Comparison of ENCODE assay signal across 25 mouse cellular contexts in genomic region chr12:74268644-74269285, GRCm38 (mm10). TPM values are rescaled to one million over a fixed set of nuclear protein-coding genes. Genes with fewer than 3 reads are reported as not detected.
DNase-seq lines count a peak whose midpoint lies in the region; ATAC-seq and TF ChIP-seq lines count a peak whose summit lies in the region.
"Had no signal": no experiment of that assay in that cellular context is flagged by ENCODE, and none has a peak within 500 bp of the region (broad histone marks: within the 10 kb centered on the region; RNA-seq: fewer than 3 reads in every experiment).

No protein-coding gene starts in this region.

- no peaks in the 10 kb centered on the region for H3K27me3 ChIP-seq in hindbrain, postnatal 0 days (ENCODE audit: insufficient read depth, low read length)
- H3K27me3 ChIP-seq in hindbrain, embryonic 14.5 days (ENCODE audit: control insufficient read depth, insufficient read depth, low read length), result no peaks in the 10 kb centered on the region
- no peaks in the 10 kb centered on the region for H3K27me3 ChIP-seq in midbrain, embryonic 15.5 days (replicated peaks)
- no peaks in the 10 kb centered on the region for H3K27me3 ChIP-seq in midbrain, embryonic 16.5 days (ENCODE audit: control insufficient read depth, insufficient read depth, low read depth, low read length)
- H3K27me3 ChIP-seq in forebrain, embryonic 12.5 days, result no peaks in the 10 kb centered on the region
- H3K27me3 ChIP-seq in forebrain, embryonic 16.5 days (replicated peaks; ENCODE audit: control insufficient read depth, insufficient read depth, low read length), result no peaks in the 10 kb centered on the region
- H3K27me3 ChIP-seq: CH12.LX; embryonic facial prominence, embryonic 12.5 days; heart, embryonic 13.5 days; hindbrain, embryonic 12.5 days had no signal

- intact Hi-C loops in left cerebral cortex, postnatal 36 days (cut with DNase I), result no loop called here

- no peak overlapping the region for H3K4me2 ChIP-seq in hindbrain, postnatal 0 days (ENCODE audit: low read depth, low read length)
- no peak overlapping the region for H3K4me2 ChIP-seq in hindbrain, embryonic 14.5 days (replicated peaks)
- no peak overlapping the region for H3K4me2 ChIP-seq in midbrain, embryonic 15.5 days
- no peak overlapping the region for H3K4me2 ChIP-seq in midbrain, embryonic 16.5 days (ENCODE audit: low read length)
- no peak overlapping the region for H3K4me2 ChIP-seq in forebrain, embryonic 12.5 days
- peak overlapping the region; percentile 35 for H3K4me2 ChIP-seq in forebrain, embryonic 16.5 days (ENCODE audit: low read length)
- H3K4me2 ChIP-seq: embryonic facial prominence, embryonic 12.5 days; heart, embryonic 13.5 days; hindbrain, embryonic 12.5 days had no signal

- TF ChIP-seq CTCF in hindbrain, postnatal 0 days (IDR thresholded peaks at IDR 0.05; ENCODE audit: low read depth), result no peak

- no peak overlapping the region for H3K4me3 ChIP-seq in hindbrain, postnatal 0 days (ENCODE audit: low read length)
- no peak overlapping the region for H3K4me3 ChIP-seq in hindbrain, embryonic 14.5 days (replicated peaks; ENCODE audit: low read length)
- H3K4me3 ChIP-seq in midbrain, embryonic 15.5 days, result no peak overlapping the region
- H3K4me3 ChIP-seq in midbrain, embryonic 16.5 days (ENCODE audit: low read depth, low read length), result no peak overlapping the region
- H3K4me3 ChIP-seq in forebrain, embryonic 12.5 days (replicated peaks), result no peak overlapping the region
- no peak overlapping the region for H3K4me3 ChIP-seq in forebrain, embryonic 16.5 days (replicated peaks; ENCODE audit: low read length)
- H3K4me3 ChIP-seq: embryonic facial prominence, embryonic 12.5 days; heart, embryonic 13.5 days; hindbrain, embryonic 12.5 days had no signal

- peak; percentile 53 for ATAC-seq in hindbrain, postnatal 0 days
- ATAC-seq in hindbrain, embryonic 14.5 days (ENCODE audit: low FRiP score), result no peak
- 0 out of 2 replicates have a peak, but pooled peaks have one; percentile 33 for ATAC-seq in midbrain, embryonic 15.5 days (replicated peaks)
- ATAC-seq in midbrain, embryonic 16.5 days, result no peak
- ATAC-seq in forebrain, embryonic 12.5 days (ENCODE audit: low FRiP score), result peak; percentile 60; the same call in 1 of the 2 replicates
- ATAC-seq in forebrain, embryonic 16.5 days, result peak; percentile 73
- ATAC-seq: activated CD4-positive, CD25-positive, alpha-beta regulatory T cell, adult 4 months; intestine, postnatal 0 days; Patski had no signal

- no peaks in the 10 kb centered on the region for H3K4me1 ChIP-seq in hindbrain, postnatal 0 days (ENCODE audit: insufficient read depth, low read length)
- no peaks in the 10 kb centered on the region for H3K4me1 ChIP-seq in hindbrain, embryonic 14.5 days (replicated peaks; ENCODE audit: control insufficient read depth, insufficient read depth, low read length)
- H3K4me1 ChIP-seq in midbrain, embryonic 15.5 days, result no peaks in the 10 kb centered on the region
- H3K4me1 ChIP-seq in midbrain, embryonic 16.5 days (ENCODE audit: control insufficient read depth, insufficient read depth, low read length), result no peaks in the 10 kb centered on the region
- H3K4me1 ChIP-seq in forebrain, embryonic 12.5 days, result peaks cover 4% of the 10 kb centered on the region
- H3K4me1 ChIP-seq in forebrain, embryonic 16.5 days (replicated peaks; ENCODE audit: control insufficient read depth, insufficient read depth, low read length), result peaks cover 20% of the 10 kb centered on the region
- H3K4me1 ChIP-seq: embryonic facial prominence, embryonic 12.5 days; heart, embryonic 13.5 days had no signal

- DNase-seq in hindbrain, postnatal 0 days (ENCODE audit: low spot score), result peak; percentile 23
- no peak for DNase-seq in hindbrain, embryonic 14.5 days (ENCODE audit: low spot score)
- DNase-seq in spleen, adult 18-20 months, result no peak
- no peak for DNase-seq in left cerebral cortex, postnatal 36 days (ENCODE audit: low spot score in 2 of 2)
- DNase-seq: adrenal gland, postnatal 14 days; cerebellum, adult 2 months; cerebellum, postnatal 10 days; embryo, embryonic 11 days; gastrocnemius, postnatal 36 days; heart, adult 11 months; heart, postnatal 36 days had no signal

- peak overlapping the region; percentile 42; the same call in 1 of the 2 replicates for H3K27ac ChIP-seq in hindbrain, postnatal 0 days
- no peak overlapping the region for H3K27ac ChIP-seq in hindbrain, embryonic 14.5 days
- H3K27ac ChIP-seq in midbrain, embryonic 15.5 days, result no peak overlapping the region
- H3K27ac ChIP-seq in midbrain, embryonic 16.5 days (ENCODE audit: low read length), result no peak overlapping the region
- H3K27ac ChIP-seq in forebrain, embryonic 12.5 days, result peak overlapping the region; percentile 51; the same call in 1 of the 2 replicates
- peak overlapping the region; percentile 71 for H3K27ac ChIP-seq in forebrain, embryonic 16.5 days (ENCODE audit: low read length)
- H3K27ac ChIP-seq: embryonic facial prominence, embryonic 12.5 days; heart, embryonic 13.5 days; hindbrain, embryonic 12.5 days had no signal

- H3K9me3 ChIP-seq in hindbrain, postnatal 0 days (ENCODE audit: low read length), result no peaks in the 10 kb centered on the region
- no peaks in the 10 kb centered on the region for H3K9me3 ChIP-seq in hindbrain, embryonic 14.5 days (ENCODE audit: control insufficient read depth, low read length)
- no peaks in the 10 kb centered on the region for H3K9me3 ChIP-seq in midbrain, embryonic 15.5 days
- no peaks in the 10 kb centered on the region for H3K9me3 ChIP-seq in midbrain, embryonic 16.5 days (replicated peaks; ENCODE audit: control insufficient read depth, low read length, poor library complexity, severe bottlenecking)
- H3K9me3 ChIP-seq in forebrain, embryonic 12.5 days, result no peaks in the 10 kb centered on the region
- no peaks in the 10 kb centered on the region for H3K9me3 ChIP-seq in forebrain, embryonic 16.5 days (ENCODE audit: control insufficient read depth, low read length)
- H3K9me3 ChIP-seq: embryonic facial prominence, embryonic 12.5 days; heart, embryonic 13.5 days; hindbrain, embryonic 12.5 days had no signal

- WGBS in hindbrain, postnatal 0 days, result 59% methylated on average over 15 of the region's 15 CpGs
- WGBS in hindbrain, embryonic 14.5 days, result 64% methylated on average over 15 of the region's 15 CpGs
- 55% methylated on average over 15 of the region's 15 CpGs for WGBS in midbrain, embryonic 15.5 days
- 58% methylated on average over 15 of the region's 15 CpGs for WGBS in midbrain, embryonic 16.5 days
- WGBS in forebrain, embryonic 12.5 days, result 54% methylated on average over 15 of the region's 15 CpGs
- 31% methylated on average over 15 of the region's 15 CpGs for WGBS in forebrain, embryonic 16.5 days

- no peaks in the 10 kb centered on the region for H3K36me3 ChIP-seq in hindbrain, postnatal 0 days (ENCODE audit: insufficient read depth, low read length)
- H3K36me3 ChIP-seq in hindbrain, embryonic 14.5 days (replicated peaks; ENCODE audit: control insufficient read depth, insufficient read depth), result peaks cover 6% of the 10 kb centered on the region; the same call in 1 of the 2 replicates
- no peaks in the 10 kb centered on the region for H3K36me3 ChIP-seq in midbrain, embryonic 15.5 days (replicated peaks)
- H3K36me3 ChIP-seq in midbrain, embryonic 16.5 days (ENCODE audit: control insufficient read depth, insufficient read depth, low read length), result peaks cover 4% of the 10 kb centered on the region
- H3K36me3 ChIP-seq in forebrain, embryonic 12.5 days (replicated peaks), result no peaks in the 10 kb centered on the region
- no peaks in the 10 kb centered on the region for H3K36me3 ChIP-seq in forebrain, embryonic 16.5 days (ENCODE audit: control insufficient read depth, insufficient read depth)
- H3K36me3 ChIP-seq: embryonic facial prominence, embryonic 12.5 days; heart, embryonic 13.5 days; hindbrain, embryonic 12.5 days had no signal

- H3K9ac ChIP-seq in hindbrain, postnatal 0 days (replicated peaks; ENCODE audit: low read length), result no peak overlapping the region
- no peak overlapping the region for H3K9ac ChIP-seq in hindbrain, embryonic 14.5 days
- H3K9ac ChIP-seq in midbrain, embryonic 15.5 days, result no peak overlapping the region
- H3K9ac ChIP-seq in midbrain, embryonic 16.5 days (ENCODE audit: low read depth, low read length), result no peak overlapping the region
- no peak overlapping the region for H3K9ac ChIP-seq in forebrain, embryonic 12.5 days
- no peak overlapping the region; the same call in 1 of the 2 replicates for H3K9ac ChIP-seq in forebrain, embryonic 16.5 days (replicated peaks; ENCODE audit: low read depth, low read length)
- H3K9ac ChIP-seq: embryonic facial prominence, embryonic 12.5 days; heart, embryonic 13.5 days; hindbrain, embryonic 12.5 days had no signal

RNA-seq across cellular contexts. Expression of gene Gm11042, which starts 47.4 kb away (rescaled TPM):
- total RNA-seq in hindbrain, postnatal 0 days (2014; rRNA removed), result not detected in 2 replicates
- polyA plus RNA-seq in hindbrain, postnatal 0 days (2015; fragmentation: Nextera tagmentation; extraction: Ambion mirVana), result not detected in 2 replicates
- polyA plus RNA-seq in hindbrain, embryonic 14.5 days (2014; fragmentation: Nextera tagmentation; extraction: Ambion mirVana), result not detected in 2 replicates
- not detected in 2 replicates for polyA plus RNA-seq in midbrain, embryonic 15.5 days (2015; fragmentation: Nextera tagmentation; extraction: Ambion mirVana)
- not detected in 2 replicates for polyA plus RNA-seq in midbrain, embryonic 16.5 days (2015; fragmentation: Nextera tagmentation; extraction: Ambion mirVana)
- not detected in 2 replicates for polyA plus RNA-seq in forebrain, embryonic 12.5 days (2016; fragmentation: Nextera tagmentation; extraction: Ambion mirVana)
- not detected in 2 replicates for polyA plus RNA-seq in forebrain, embryonic 16.5 days (2015; fragmentation: Nextera tagmentation; extraction: Ambion mirVana)
- not detected for total RNA-seq in left cerebral cortex, postnatal 36 days (2021)
- total RNA-seq: adrenal gland, adult 18-20 months; adrenal gland, postnatal 14 days; CH12.LX; gastrocnemius, adult 8-10 months; gastrocnemius, postnatal 36 days; heart, postnatal 36 days had no signal
- polyA plus RNA-seq: activated CD4-positive, CD25-positive, alpha-beta regulatory T cell, adult 4 months; cerebellum, adult 2 months; embryonic facial prominence, embryonic 12.5 days; heart, embryonic 13.5 days; heart, postnatal 0 days; hindbrain, embryonic 12.5 days; intestine, postnatal 0 days; Patski had no signal

Comparison
In these comparisons a context has a peak if more than half of its experiments do, and no peak if none do; other contexts are left out.
1. ATAC-seq: peak in hindbrain, postnatal 0 days (single experiment), midbrain, embryonic 15.5 days (single experiment), forebrain, embryonic 12.5 days (single experiment) and forebrain, embryonic 16.5 days (single experiment); none in hindbrain, embryonic 14.5 days (single experiment) and midbrain, embryonic 16.5 days (single experiment).
2. H3K27ac ChIP-seq: peak in hindbrain, postnatal 0 days (single experiment), forebrain, embryonic 12.5 days (single experiment) and forebrain, embryonic 16.5 days (single experiment); none in hindbrain, embryonic 14.5 days (single experiment), midbrain, embryonic 15.5 days (single experiment) and midbrain, embryonic 16.5 days (single experiment).